Comparison of ENCODE assay signal across 8 mouse cellular contexts in genomic region chr5:143817116-143817930, GRCm38 (mm10). TPM values are rescaled to one million over a fixed set of nuclear protein-coding genes. Genes with fewer than 3 reads are reported as not detected.
A peak's percentile ranks its signal among the peaks of the same experiment; 100 is the strongest.
DNase-seq lines count a peak whose midpoint lies in the region; ATAC-seq lines count a peak whose summit lies in the region.

Gene Eif2ak1 (plus strand): TSS chr5:143817788.

- intact Hi-C loops in gastrocnemius, postnatal 14 days (cut with DNase I; ENCODE audit: low total_unique reads), result no loop called here
- intact Hi-C loops in left cerebral cortex, postnatal 10 days (cut with DNase I), result no loop called here

- peak; percentile 95 to 97 for DNase-seq in adrenal gland, adult (ENCODE audit: inconsistent age in 2 of 2, low spot score in 1 of 2)
- peak; percentile 98 for DNase-seq in embryo, embryonic 10.5 days (ENCODE audit: low spot score)
- peak; percentile 92 for DNase-seq in gastrocnemius, postnatal 14 days
- DNase-seq in left cerebral cortex, postnatal 10 days (ENCODE audit: extremely low spot score in 1 of 2, low spot score in 2 of 2), result peak; percentile 89 to 94
- DNase-seq in right cerebral cortex, postnatal 25 days, result peak; percentile 89
- DNase-seq in urinary bladder, postnatal 4 days (ENCODE audit: low spot score in 2 of 2), result peak; percentile 88 to 90

- ATAC-seq in inflammation-experienced regulatory T-cells, adult 6 months, result peak; percentile 99
- ATAC-seq in megakaryocyte-erythroid progenitor cell, adult 5-6 weeks (replicated peaks; ENCODE audit: low FRiP score, low TSS enrichment, poor library complexity, severe bottlenecking), result peak; percentile 92

RNA-seq across cellular contexts. Expression of gene Eif2ak1, which starts in this region (rescaled TPM):
- total RNA-seq in gastrocnemius, postnatal 14 days (2021), result 10 to 100 TPM; 20.0 to 21.3 TPM
- polyA plus RNA-seq in inflammation-experienced regulatory T-cells, adult 6 months (2017; shearing (Covaris generic)), result 10 to 100 TPM; 19.9 to 24.6 (median 23.2) TPM
- 10 to 100 TPM; 46.3 to 46.6 TPM for total RNA-seq in left cerebral cortex, postnatal 10 days (2021)
- 42.5 and 46.7 TPM in 2 replicates for total RNA-seq in megakaryocyte-erythroid progenitor cell, adult 5-6 weeks (2014; fragmentation: Nextera tagmentation)
- total RNA-seq in megakaryocyte-erythroid progenitor cell, adult 5-6 weeks (2017), result 40.8 and 64.6 TPM in 2 replicates

Comparison
In these comparisons a context has a peak if more than half of its experiments do, and no peak if none do; other contexts are left out.
1. Peak in every context shown above with its lines: DNase-seq and ATAC-seq.